Mouse (Mus musculus): Measurements from ENCODE around the gene Ice2. TPM values are rescaled to one million over a fixed set of nuclear protein-coding genes. Genes with fewer than 3 reads are reported as not detected.

Ice2 gene
- total RNA-seq, 2 experiments from 2014 or later: 9.6 to 10.3 TPM

Small RNA genes lying within 50 kb of the gene (microRNA-seq; reads per million reads assigned to microRNA genes)
- gene Mir3109: 0 to 0.50 reads per million in 2 experiments

Other genes with a start within 250 kb of the Ice2 start
- 10 to 100 TPM; 12.5 to 17.5 TPM for gene Anxa2, start 55.7 kb downstream of the Ice2 start, total RNA-seq (2021)

Measured in left cerebral cortex, postnatal 25 days (tissue).